Mouse (Mus musculus) forebrain, embryonic 12.5 days (tissue): ENCODE data around the gene D230025D16Rik. TPM values are rescaled to one million over a fixed set of nuclear protein-coding genes. Genes with fewer than 3 reads are reported as not detected.

Experiments used
- ATAC-seq: fragments of 200-750 bp; cut with Nextera tagmentation; 2 replicates; pipeline ENCODE4 v1.8.0; 2017; ENCODE audit warnings: moderate TSS enrichment; ENCODE audit not compliant: low FRiP score
- H3K27ac ChIP-seq: fragments of 300-500 bp; sonication (generic); 2 replicates; pipeline ENCODE4 v1.5.1; 2016; ENCODE audit warnings: mild to moderate bottlenecking
- H3K27me3 ChIP-seq: fragments of 300-500 bp; sonication (generic); 2 replicates; pipeline ENCODE4 v1.6.1; 2016; ENCODE audit warnings: mild to moderate bottlenecking
- H3K36me3 ChIP-seq: fragments of 300-500 bp; sonication (generic); replicated peaks from 2 replicates; pipeline ENCODE4 v1.6.1; 2016; ENCODE audit warnings: mild to moderate bottlenecking
- H3K4me1 ChIP-seq: fragments of 300-500 bp; sonication (generic); 2 replicates; pipeline ENCODE4 v1.6.1; 2016
- H3K4me2 ChIP-seq: fragments of 300-500 bp; sonication (generic); 2 replicates; pipeline ENCODE4 v1.6.1; 2016; ENCODE audit warnings: mild to moderate bottlenecking, moderate library complexity
- H3K4me3 ChIP-seq: fragments of 300-500 bp; sonication (generic); replicated peaks from 2 replicates; pipeline ENCODE4 v1.5.1; 2016; ENCODE audit warnings: mild to moderate bottlenecking
- H3K9ac ChIP-seq: fragments of 300-500 bp; sonication (generic); 2 replicates; pipeline ENCODE4 v1.6.1; 2016; ENCODE audit warnings: mild to moderate bottlenecking
- H3K9me3 ChIP-seq: fragments of 300-500 bp; sonication (generic); 2 replicates; pipeline ENCODE4 v1.6.1; 2016
- WGBS: fragments of 180-500 bp; shearing (Covaris S2); methylation state at CpG from one replicate; pipeline ENCODE4 v1.1.7; 2016; 5-methylcytosine and 5-hydroxymethylcytosine counted together
- polyA plus RNA-seq: library from polyadenylated mRNA; unstranded; fragments of >200 nt; fragmentation: Nextera tagmentation; extraction: Ambion mirVana; gene quantifications from 2 replicates; pipeline ENCODE4 v1.2.1, GENCODE M21; 2016

The D230025D16Rik gene
- polyA plus RNA-seq, 1 experiment from 2014 or later, result 26.5 TPM

DNA sequence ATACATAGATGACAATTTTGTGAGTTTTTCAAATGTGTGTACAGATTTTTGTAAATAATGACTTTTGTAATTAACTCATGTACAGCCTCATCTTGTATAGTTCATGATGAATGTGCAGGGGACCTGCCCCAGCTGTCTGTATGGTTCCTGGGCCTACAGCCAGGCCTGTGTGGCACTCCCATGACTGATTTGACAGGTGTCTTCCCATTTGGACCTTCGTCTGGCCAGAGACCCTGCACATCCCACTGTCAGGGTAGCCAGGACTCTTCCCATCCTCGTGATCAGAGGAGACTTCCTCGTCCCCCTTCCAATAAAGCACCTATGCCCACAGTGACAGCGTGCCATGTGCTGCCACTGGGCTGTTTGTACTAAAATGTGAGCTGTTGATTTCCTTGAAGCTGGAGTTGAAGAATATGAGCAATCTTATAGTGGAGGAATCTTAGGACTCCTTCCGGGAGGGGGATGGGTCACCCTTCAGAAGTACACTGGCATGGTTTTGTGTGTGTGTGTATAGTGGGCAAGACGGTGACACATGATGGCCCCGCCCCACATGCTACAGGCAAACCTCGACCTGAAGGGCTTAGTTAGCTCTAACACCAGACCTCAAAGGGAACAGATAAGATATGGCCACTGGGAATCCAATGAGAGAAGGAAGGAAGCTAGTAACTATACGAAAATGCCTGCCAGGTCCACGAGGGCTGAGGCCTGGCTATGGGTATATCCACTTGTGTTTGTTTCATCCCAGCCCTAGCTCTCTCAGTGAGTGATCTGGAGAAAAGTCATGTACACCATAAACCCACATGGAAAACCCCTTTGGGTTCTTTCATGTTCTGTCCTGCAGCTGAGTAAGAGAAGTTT is 28.0 kb downstream of the D230025D16Rik start:
- H3K4me3 ChIP-seq, result no peak overlapping the region
- peaks cover 39% of the 10 kb centered on the region for H3K27me3 ChIP-seq
- no peak for ATAC-seq
- WGBS, result 89% methylated on average over 10 of the region's 10 CpGs
- H3K4me1 ChIP-seq, result peaks cover 15% of the 10 kb centered on the region
- no peaks in the 10 kb centered on the region for H3K9me3 ChIP-seq
- H3K4me2 ChIP-seq, result no peak overlapping the region
- H3K9ac ChIP-seq, result no peak overlapping the region
- H3K27ac ChIP-seq, result no peak overlapping the region
- peaks cover 44% of the 10 kb centered on the region for H3K36me3 ChIP-seq

DNA sequence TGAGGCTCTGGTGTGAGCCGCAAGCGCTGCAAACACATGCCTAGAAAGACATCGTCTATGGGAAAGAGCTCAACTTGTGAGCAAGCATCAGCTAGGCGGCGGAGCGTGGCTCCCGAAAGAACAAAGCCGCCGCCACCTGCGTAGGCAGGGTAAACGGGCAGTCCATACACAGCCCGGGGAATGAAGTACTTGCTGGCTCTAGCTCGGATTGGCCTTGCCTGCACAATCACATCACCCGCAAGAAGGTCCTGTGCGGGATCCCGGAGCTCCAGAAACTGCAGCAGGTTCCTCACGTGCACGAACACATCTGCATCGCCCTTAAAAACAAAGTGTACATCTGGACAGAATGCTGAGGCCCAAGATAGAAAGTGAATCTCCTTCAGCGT is 28.8 kb downstream of the D230025D16Rik start:
- 0 out of 2 replicates have a peak overlapping the region, but pooled peaks have one; percentile 13 for H3K27ac ChIP-seq
- H3K27me3 ChIP-seq, result peaks cover 47% of the 10 kb centered on the region
- ATAC-seq, result peak; percentile 45
- no peak overlapping the region for H3K9ac ChIP-seq
- H3K36me3 ChIP-seq, result peaks cover 36% of the 10 kb centered on the region
- peaks cover 18% of the 10 kb centered on the region for H3K4me1 ChIP-seq
- H3K4me3 ChIP-seq, result peak overlapping the region; percentile 60
- peak overlapping the region; percentile 98 for H3K4me2 ChIP-seq
- 27% methylated on average over 20 of the region's 20 CpGs for WGBS
- H3K9me3 ChIP-seq, result no peaks in the 10 kb centered on the region

DNA sequence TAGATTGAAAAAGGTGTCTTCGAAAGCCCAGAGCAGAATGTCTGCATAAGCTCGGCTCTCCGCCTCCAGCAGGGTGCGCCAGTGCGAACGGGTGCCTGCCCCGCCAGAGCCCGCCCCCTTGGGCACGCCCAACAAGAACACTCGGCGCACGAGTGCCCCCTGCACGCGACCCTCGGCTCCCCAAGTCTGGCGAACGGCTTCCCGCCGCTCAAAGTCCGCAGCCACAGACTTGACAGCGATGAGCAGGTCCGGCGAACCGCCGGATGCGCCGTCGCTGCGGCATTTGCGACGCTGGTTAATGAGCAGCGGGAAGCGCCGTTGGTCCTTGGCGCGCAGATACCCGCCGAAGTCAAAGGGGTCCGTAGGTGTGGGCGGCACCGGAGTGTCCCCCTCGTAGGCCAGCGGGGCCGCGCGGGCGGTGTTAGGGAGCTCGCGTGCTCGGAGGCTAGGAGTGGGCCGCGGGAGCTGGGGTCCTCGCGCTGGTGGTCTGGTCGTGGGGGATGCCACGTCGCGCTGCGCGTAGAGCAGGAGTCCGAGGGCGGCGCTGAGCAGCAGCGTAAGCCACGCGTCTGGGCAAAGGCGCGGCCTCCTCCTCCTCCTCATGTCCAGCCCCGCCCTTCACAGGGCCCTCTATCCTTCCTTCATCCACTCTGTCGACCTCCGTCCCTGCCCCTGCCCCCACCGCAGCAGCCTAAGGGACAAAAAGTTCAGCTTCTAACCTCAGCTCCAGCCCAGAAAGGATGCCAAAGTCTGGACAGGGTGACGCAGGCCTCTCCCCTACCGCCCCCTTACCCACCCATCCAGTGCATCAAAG is 29.4 kb downstream of the D230025D16Rik start:
- Histone ChIP-seq H3K9ac (peak overlapping the region; percentile 67), H3K4me3 (peak overlapping the region; percentile 60), H3K36me3 (peaks cover 30% of the 10 kb centered on the region), H3K27ac (no peak overlapping the region), H3K9me3 (no peaks in the 10 kb centered on the region), H3K4me1 (peaks cover 24% of the 10 kb centered on the region), H3K4me2 (peak overlapping the region; percentile 98), H3K27me3 (peaks cover 53% of the 10 kb centered on the region)
- WGBS, result under 1% methylated on average over 74 of the region's 74 CpGs
- ATAC-seq, result peak; percentile 78

DNA sequence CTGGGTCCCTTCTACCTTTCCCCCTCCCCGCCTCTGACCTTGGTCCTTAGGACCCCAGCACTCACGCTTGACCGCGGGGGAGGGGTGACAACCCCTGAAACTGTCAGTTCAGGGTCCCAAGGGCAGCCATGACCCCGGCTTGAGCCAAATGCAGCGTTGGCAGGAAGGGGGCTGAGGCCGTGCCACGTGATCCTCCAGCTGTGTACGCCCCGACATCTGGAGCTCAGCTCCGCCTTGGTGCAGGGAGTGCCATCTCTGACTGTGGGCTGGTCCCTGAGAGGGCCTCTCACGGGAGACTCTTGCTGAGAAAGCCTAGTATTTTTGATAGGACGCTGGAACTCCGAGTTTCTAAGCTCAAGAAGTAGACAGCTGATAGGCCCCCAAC is 30.0 kb downstream of the D230025D16Rik start, which contains the start of gene B3gnt9:
B3gnt9 (minus strand) TSS at position 188 of the 385 bp plus-strand sequence.
- WGBS, result 2% methylated on average over 13 of the region's 14 CpGs
- H3K9me3 ChIP-seq, result no peaks in the 10 kb centered on the region
- H3K27me3 ChIP-seq, result peaks cover 59% of the 10 kb centered on the region
- H3K36me3 ChIP-seq, result peaks cover 24% of the 10 kb centered on the region
- peak within 1 kb of the TSS; percentile 98 for H3K4me2 ChIP-seq
- H3K27ac ChIP-seq, result no peak within 1 kb of the TSS
- no peak for ATAC-seq
- peaks cover 30% of the 10 kb centered on the region for H3K4me1 ChIP-seq
- peak within 1 kb of the TSS; percentile 60 for H3K4me3 ChIP-seq
- peak within 1 kb of the TSS; percentile 67 for H3K9ac ChIP-seq

DNA sequence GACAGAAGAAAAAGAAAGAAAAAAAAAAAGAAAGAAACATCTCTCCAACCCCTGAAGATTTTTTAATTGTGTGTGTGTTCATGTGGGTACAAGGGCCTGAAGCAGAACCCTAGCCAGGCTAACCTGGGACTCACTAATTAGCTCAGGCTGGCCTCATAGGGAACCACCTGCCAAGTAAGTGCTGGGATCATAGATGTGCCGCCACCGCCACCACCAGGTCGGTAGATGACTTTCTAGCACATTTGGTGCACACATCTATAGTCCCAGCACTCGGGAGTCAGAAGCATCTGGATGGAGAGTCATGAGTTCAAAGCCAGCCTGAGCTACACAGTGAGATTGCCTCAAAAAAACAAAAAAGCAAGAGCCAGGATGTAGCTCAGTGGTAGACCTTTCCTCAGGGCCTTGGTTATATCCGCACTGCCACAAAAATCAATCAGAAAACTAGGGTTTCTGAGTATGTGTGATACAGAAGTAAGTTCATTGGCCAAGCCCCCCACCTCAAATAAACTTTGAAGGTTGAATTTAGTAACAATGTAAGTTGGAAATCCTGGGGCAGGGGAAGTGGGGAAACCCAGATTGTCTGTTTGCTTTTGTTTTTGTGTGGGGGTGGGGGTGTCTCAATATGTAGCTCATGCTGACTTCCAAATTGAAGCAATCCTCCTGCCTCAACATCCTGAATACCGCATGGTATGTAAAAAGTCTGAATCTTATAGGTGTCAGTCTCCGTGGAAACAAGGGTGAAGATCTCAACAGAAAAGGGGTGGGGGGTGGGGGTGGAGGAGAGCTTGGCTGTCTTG is 32.6 kb downstream of the D230025D16Rik start:
- Histone ChIP-seq H3K27ac (no peak overlapping the region), H3K4me1 (peaks cover 30% of the 10 kb centered on the region), H3K36me3 (no peaks in the 10 kb centered on the region), H3K27me3 (peaks cover 81% of the 10 kb centered on the region), H3K4me2 (no peak overlapping the region), H3K9me3 (no peaks in the 10 kb centered on the region), H3K4me3 (no peak overlapping the region), H3K9ac (no peak overlapping the region)
- ATAC-seq, result no peak
- 71% methylated on average over 7 of the region's 7 CpGs for WGBS

DNA sequence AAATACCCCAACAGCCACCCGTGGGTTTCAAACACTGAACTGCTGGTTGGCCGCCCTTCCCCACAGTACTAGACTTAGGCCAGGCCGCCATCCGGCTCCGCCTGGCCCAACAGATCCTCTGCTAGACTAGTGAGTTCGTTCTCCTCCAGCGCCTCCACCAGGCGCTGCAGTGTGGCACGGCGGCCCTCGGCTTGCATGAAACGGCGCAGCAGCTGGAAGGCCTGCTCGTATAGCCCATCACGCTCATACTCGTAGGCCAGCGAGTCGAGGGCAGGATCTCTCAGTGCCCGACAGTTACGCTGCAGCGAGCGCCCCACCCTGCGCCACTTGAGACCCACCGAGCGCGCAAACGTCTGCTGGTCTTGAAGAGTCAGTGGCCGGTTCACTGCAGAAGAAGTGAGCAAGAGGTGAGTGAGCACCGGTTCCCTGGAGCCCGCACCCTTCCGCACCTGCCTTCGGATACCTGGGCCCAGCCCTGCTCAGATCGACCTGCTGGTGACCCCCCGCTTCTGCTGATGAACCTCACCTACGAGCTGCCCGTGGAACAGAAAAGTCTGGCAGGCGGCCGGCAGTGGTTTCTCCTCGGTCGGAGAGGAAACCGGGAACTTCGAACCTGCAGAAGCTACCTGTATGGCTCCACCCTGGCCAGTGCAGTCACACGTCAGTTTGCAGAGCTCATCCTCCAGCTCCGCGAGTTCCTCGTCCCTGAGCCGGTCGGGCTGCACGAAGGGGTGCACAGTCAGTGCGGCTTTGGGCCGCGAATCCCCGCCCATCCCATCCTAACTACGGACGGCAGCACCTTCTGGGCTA is 34.2 kb downstream of the D230025D16Rik start:
- ATAC-seq, result peak; percentile 42
- Histone ChIP-seq H3K9me3 (no peaks in the 10 kb centered on the region), H3K4me2 (peak overlapping the region; percentile 68), H3K27me3 (peaks cover 91% of the 10 kb centered on the region), H3K36me3 (no peaks in the 10 kb centered on the region), H3K27ac (no peak overlapping the region), H3K9ac (peak overlapping the region; percentile 33; the same call in 1 of the 2 replicates), H3K4me3 (peak overlapping the region; percentile 41), H3K4me1 (peaks cover 28% of the 10 kb centered on the region)
- 1% methylated on average over 55 of the region's 55 CpGs for WGBS

DNA sequence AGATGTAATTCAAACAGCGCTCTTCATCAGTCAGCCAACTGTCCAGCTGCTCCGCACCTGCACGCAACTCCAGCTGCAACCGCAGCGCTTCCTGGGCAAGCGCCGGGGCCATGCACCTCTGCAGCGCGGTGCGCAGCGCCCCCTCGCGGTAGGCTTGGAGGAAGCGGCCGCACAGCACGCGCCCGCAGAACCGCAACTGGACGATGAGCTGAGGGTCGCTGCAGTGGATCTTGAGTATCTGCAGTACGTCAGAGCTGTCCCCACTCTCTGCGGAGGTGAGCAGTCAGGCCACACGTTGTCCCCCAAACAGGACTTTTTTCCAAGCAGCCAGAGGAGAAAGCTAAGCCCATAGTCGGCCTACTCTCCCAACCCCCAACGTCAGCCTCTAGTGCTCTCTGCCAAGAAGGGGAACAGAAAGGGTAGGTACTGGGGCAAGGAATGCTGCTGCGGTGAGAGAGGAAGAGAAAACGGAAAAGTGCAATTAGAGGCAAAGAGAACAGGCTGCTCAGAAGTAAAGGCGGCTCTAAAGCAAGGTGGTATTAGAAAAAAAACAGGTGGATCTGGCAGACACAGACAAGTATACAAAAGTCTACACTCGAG is 34.9 kb downstream of the D230025D16Rik start:
- peaks cover 95% of the 10 kb centered on the region for H3K27me3 ChIP-seq
- H3K9me3 ChIP-seq, result no peaks in the 10 kb centered on the region
- H3K4me1 ChIP-seq, result peaks cover 29% of the 10 kb centered on the region
- peak overlapping the region; percentile 41 for H3K4me3 ChIP-seq
- peak overlapping the region; percentile 33; the same call in 1 of the 2 replicates for H3K9ac ChIP-seq
- 4% methylated on average over 30 of the region's 30 CpGs for WGBS
- peak; percentile 66 for ATAC-seq
- no peak overlapping the region for H3K27ac ChIP-seq
- no peaks in the 10 kb centered on the region for H3K36me3 ChIP-seq
- H3K4me2 ChIP-seq, result peak overlapping the region; percentile 68

DNA sequence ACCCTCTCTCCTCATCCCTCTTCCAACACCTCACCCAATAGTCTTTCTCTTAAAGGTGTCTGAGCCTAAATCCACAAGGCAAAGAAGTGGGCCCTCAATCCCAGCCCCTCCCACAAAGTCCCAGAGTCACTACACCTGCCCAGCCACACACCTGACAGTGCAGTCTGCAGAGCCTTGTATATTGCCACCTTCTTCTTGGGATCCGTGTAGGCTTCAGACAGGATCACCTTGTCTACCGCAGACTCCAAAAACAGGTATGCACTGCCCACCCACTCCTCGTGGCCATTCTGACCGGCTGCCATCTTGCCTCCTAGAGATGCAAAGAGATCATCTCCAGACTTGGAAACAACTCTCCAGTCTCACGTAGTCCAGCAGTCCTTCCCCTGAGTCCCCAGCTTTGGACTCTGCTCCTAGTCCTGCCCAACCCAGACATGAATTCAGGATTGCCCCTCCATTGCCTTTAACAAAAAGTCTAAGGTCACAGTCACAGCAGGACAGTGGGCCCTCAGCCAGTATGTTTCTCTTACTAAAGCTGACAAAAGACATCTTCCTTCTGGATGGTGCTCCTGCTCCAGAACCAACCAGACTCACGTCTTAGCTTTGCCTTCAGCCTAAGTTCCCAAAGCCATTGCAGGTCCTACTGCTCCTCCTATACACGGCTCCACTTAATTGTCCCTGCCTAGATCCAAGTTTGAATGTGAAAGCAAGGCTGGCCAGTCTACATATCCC is 35.6 kb downstream of the D230025D16Rik start:
- peaks cover 25% of the 10 kb centered on the region for H3K4me1 ChIP-seq

DNA sequence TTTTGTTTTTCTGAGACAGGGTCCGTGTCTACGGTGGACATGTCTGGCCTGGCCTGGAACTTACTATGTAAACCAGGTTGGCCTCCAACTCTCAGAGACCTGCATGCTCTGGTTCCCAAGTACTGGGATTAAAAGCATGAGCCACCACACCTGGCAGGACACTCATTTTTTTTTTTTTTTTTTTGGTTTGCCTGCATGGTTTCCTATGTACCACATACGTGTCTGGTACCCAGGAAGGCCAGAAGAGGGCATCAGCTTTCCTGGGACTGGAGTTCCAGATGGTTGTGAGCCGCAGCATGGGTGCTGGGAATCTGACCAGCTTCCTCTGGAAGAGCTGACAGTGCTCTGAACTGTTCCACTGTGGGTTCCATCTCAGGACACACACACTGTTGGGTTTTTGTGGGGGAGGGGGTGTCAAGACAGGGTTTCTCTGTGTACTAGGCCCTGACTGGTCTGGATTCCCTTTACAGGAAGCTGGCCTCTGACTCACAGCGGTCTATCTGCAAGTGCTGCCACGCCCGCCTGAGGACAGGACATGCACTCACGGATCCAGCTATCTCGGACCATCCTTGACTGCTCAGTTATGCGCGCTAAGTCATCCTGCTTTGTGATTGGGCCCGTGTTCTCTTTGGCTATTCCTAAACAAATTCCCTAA is 36.5 kb downstream of the D230025D16Rik start:
- no peak for ATAC-seq
- peaks cover 25% of the 10 kb centered on the region for H3K4me1 ChIP-seq
- H3K27me3 ChIP-seq, result peaks cover 95% of the 10 kb centered on the region
- 81% methylated on average over 12 of the region's 12 CpGs for WGBS
- no peak overlapping the region for H3K4me2 ChIP-seq
- 0 out of 2 replicates have a peak, but pooled peaks cover 5% of the 10 kb centered on the region for H3K9me3 ChIP-seq
- H3K36me3 ChIP-seq, result no peaks in the 10 kb centered on the region
- no peak overlapping the region for H3K27ac ChIP-seq
- H3K4me3 ChIP-seq, result no peak overlapping the region
- H3K9ac ChIP-seq, result no peak overlapping the region

More for the DNA sequence above, 35.6 kb downstream of the D230025D16Rik start:
- 65% methylated on average over 7 of the region's 7 CpGs for WGBS
- Histone ChIP-seq H3K9me3 (no peaks in the 10 kb centered on the region), H3K4me2 (no peak overlapping the region), H3K4me3 (no peak overlapping the region), H3K27ac (no peak overlapping the region), H3K9ac (no peak overlapping the region), H3K36me3 (no peaks in the 10 kb centered on the region), H3K27me3 (peaks cover 95% of the 10 kb centered on the region)
- ATAC-seq, result no peak

DNA sequence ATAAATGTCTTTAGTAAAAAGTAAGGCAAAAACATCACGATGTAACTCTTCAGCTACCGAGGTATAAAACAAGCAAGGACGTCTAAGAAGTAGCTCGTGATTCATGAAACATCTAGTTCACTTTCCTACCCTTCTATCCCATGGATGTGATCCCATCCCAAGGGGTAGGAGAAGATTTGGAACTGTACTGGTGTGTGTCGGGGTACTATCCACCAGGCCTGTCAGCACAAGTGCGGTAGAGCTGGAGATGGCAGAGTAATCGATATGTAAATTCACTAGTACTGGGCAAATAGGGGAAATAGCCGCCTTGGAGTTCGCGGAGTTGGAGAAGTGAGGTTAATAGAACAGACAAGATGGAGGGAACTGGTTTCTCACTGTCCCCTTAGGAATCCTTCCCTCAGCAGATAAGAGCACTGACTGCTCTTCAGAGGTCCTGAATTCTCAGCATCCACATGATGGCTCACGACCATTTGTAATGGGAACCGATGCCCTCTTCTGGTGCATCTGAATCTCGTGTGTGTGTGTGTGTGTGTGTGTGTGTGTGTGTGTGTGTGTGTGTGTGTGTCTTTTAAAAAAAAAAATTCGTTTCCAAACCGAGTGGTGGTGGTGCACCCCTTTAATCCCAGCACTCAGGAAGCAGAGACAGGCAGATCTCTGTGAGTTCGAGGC is 38.4 kb downstream of the D230025D16Rik start:
- peak overlapping the region; percentile 90 for H3K4me2 ChIP-seq
- peak overlapping the region; percentile 65; the same call in 1 of the 2 replicates for H3K4me3 ChIP-seq
- no peak for ATAC-seq
- WGBS, result 40% methylated on average over 16 of the region's 16 CpGs
- H3K9ac ChIP-seq, result no peak overlapping the region
- H3K9me3 ChIP-seq, result 0 out of 2 replicates have a peak, but pooled peaks cover 5% of the 10 kb centered on the region
- peaks cover 30% of the 10 kb centered on the region for H3K4me1 ChIP-seq
- peaks cover 96% of the 10 kb centered on the region for H3K27me3 ChIP-seq
- H3K36me3 ChIP-seq, result no peaks in the 10 kb centered on the region
- H3K27ac ChIP-seq, result no peak overlapping the region
